Mouse (Mus musculus) liver, embryonic 13.5 days (tissue): ENCODE measurements around the gene Med4. TPM values are rescaled to one million over a fixed set of nuclear protein-coding genes. Genes with fewer than 3 reads are reported as not detected.

Source experiments
- ATAC-seq: fragments of 200-750 bp; cut with Nextera tagmentation; 2 replicates; pipeline ENCODE4 v1.8.0; 2017; ENCODE audit warnings: low read depth, mild to moderate bottlenecking, moderate number of reproducible peaks, moderate library complexity
- DNase-seq: peaks from one replicate; pipeline ENCODE4 v3.0.0; 2022
- H3K27ac ChIP-seq: fragments of 300-500 bp; sonication (generic); 2 replicates; pipeline ENCODE4 v1.5.1; 2015; ENCODE audit warnings: moderate library complexity, mild to moderate bottlenecking, inconsistent platforms
- H3K27me3 ChIP-seq: fragments of 300-500 bp; sonication (generic); 2 replicates; pipeline ENCODE4 v1.6.1; 2015; ENCODE audit warnings: mild to moderate bottlenecking, inconsistent platforms
- H3K36me3 ChIP-seq: fragments of 300-500 bp; sonication (generic); 2 replicates; pipeline ENCODE4 v1.6.1; 2015; ENCODE audit warnings: mild to moderate bottlenecking, inconsistent platforms
- H3K4me1 ChIP-seq: fragments of 300-500 bp; sonication (generic); replicated peaks from 2 replicates; pipeline ENCODE4 v1.6.1; 2015; ENCODE audit warnings: inconsistent platforms
- H3K4me2 ChIP-seq: fragments of 300-500 bp; sonication (generic); 2 replicates; pipeline ENCODE4 v1.6.1; 2015; ENCODE audit warnings: inconsistent platforms, mild to moderate bottlenecking, moderate library complexity
- H3K4me3 ChIP-seq: fragments of 300-500 bp; sonication (generic); replicated peaks from 2 replicates; pipeline ENCODE4 v1.5.1; 2015; ENCODE audit warnings: mild to moderate bottlenecking, inconsistent platforms
- H3K9ac ChIP-seq: fragments of 300-500 bp; sonication (generic); 2 replicates; pipeline ENCODE4 v1.6.1; 2015; ENCODE audit warnings: mild to moderate bottlenecking, inconsistent platforms
- H3K9me3 ChIP-seq: fragments of 300-500 bp; sonication (generic); replicated peaks from 2 replicates; pipeline ENCODE4 v1.6.1; 2016; ENCODE audit warnings: inconsistent platforms
- WGBS: fragments of 180-500 bp; shearing (Covaris S2); methylation state at CpG from one replicate; pipeline ENCODE4 v1.1.7; 2015; ENCODE audit not compliant: insufficient replicate concordance; 5-methylcytosine and 5-hydroxymethylcytosine counted together
- polyA plus RNA-seq: library from polyadenylated mRNA; unstranded; fragments of >200 nt; fragmentation: Nextera tagmentation; extraction: Ambion mirVana; gene quantifications from 2 replicates; pipeline ENCODE4 v1.2.1, GENCODE M21; 2015

Med4 gene
- polyA plus RNA-seq, 1 experiment from 2014 or later = 38.8 TPM

DNA sequence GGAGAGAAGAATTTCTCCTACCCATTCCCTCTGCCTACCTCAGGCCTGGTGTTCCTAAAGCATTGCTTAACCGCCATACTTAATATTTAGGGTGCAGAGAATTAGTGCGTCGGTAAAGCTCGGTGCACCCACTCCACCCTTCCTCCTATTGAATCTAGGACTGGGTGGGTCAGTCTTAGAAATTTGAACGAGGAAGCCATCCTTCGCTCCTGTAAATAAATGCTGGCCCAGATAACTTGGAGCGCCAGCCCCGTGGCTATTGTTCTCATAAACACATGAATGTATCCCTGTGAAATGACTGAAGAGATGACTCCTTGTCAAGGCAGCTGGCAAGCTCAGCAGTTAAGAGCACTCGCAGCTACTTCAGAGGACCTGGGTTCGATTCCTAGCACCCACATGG, 32.7 kb upstream of the Med4 start:
- Histone ChIP-seq H3K4me3 (no peak overlapping the region), H3K27me3 (no peaks in the 10 kb centered on the region), H3K27ac (no peak overlapping the region), H3K4me1 (peaks cover 11% of the 10 kb centered on the region; the same call in 1 of the 2 replicates), H3K36me3 (no peaks in the 10 kb centered on the region), H3K9me3 (no peaks in the 10 kb centered on the region), H3K9ac (no peak overlapping the region), H3K4me2 (no peak overlapping the region)
- WGBS = 83% methylated on average over 10 of the region's 10 CpGs
- ATAC-seq (no peak), DNase-seq (no peak)

- H3K4me1 ChIP-seq = peaks cover 11% of the 10 kb centered on the region; the same call in 1 of the 2 replicates
- no peaks in the 10 kb centered on the region for H3K9me3 ChIP-seq
- no peak overlapping the region for H3K4me2 ChIP-seq
- no peak for DNase-seq
- no peak for ATAC-seq
- H3K27ac ChIP-seq = no peak overlapping the region
- no peaks in the 10 kb centered on the region for H3K27me3 ChIP-seq
- H3K9ac ChIP-seq = no peak overlapping the region
- WGBS = 57% methylated on average over 3 of the region's 3 CpGs
- H3K36me3 ChIP-seq = no peaks in the 10 kb centered on the region
- no peak overlapping the region for H3K4me3 ChIP-seq
Measured at GRCm38 (mm10) chr14:73478321-73478720, 31.5 kb upstream of the Med4 start.

- DNase-seq = no peak
- Histone ChIP-seq H3K9me3 (no peaks in the 10 kb centered on the region), H3K4me3 (no peak overlapping the region), H3K27ac (no peak overlapping the region), H3K9ac (no peak overlapping the region), H3K36me3 (no peaks in the 10 kb centered on the region), H3K4me2 (no peak overlapping the region), H3K27me3 (no peaks in the 10 kb centered on the region), H3K4me1 (0 out of 2 replicates have a peak, but pooled peaks cover 4% of the 10 kb centered on the region)
- WGBS = 62% methylated on average over 1 of the region's 1 CpGs
- no peak for ATAC-seq
Measured at GRCm38 (mm10) chr14:73479771-73480170, 30.1 kb upstream of the Med4 start.

DNA sequence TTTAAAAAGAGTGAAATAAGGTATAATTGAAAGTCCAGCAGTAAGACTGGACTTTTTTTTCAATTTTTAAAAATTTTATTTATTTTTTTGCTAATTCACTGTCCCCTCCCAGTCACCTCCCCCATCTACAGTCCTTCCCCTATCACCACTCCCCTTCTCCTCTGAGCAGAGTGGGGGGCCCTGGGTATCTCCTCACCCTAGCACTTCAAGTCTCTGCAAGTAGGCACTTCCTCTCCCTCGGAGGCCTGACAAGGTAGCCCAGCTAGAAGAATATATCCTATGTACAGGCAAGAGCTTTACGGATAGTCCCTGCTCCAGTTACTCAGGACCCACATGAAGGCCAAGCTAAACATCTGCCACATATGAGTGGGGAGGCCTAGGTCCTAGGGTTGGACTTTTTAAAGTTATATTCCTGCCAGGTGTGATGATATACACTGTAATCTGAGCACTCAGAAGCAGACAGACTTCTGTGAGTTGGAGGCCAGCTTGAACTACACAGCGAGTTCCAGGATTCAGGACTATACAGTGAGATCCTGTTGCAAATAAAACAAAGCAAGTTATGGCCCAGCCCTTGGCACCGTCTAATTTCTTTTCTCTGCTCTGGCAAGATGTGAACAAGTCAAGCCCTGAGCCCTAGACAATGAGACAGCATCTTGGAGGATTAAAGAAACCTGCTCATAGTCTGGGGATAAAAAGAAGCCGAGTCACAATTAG, 26.2 kb upstream of the Med4 start:
- DNase-seq = no peak
- no peak for ATAC-seq

GRCm38 (mm10) chr14:73484366-73485110, 25.3 kb upstream of the Med4 start:
- Histone ChIP-seq H3K4me2 (no peak overlapping the region), H3K9ac (no peak overlapping the region), H3K27me3 (no peaks in the 10 kb centered on the region), H3K9me3 (no peaks in the 10 kb centered on the region), H3K36me3 (no peaks in the 10 kb centered on the region), H3K4me1 (no peaks in the 10 kb centered on the region), H3K4me3 (no peak overlapping the region), H3K27ac (no peak overlapping the region)
- 68% methylated on average over 3 of the region's 3 CpGs for WGBS
- no peak for DNase-seq
- no peak for ATAC-seq

More for the DNA sequence above, 26.2 kb upstream of the Med4 start:
- WGBS = 58% methylated on average over 5 of the region's 5 CpGs
- Histone ChIP-seq H3K4me1 (no peaks in the 10 kb centered on the region), H3K9ac (no peak overlapping the region), H3K36me3 (no peaks in the 10 kb centered on the region), H3K9me3 (no peaks in the 10 kb centered on the region), H3K4me3 (no peak overlapping the region), H3K27ac (no peak overlapping the region), H3K4me2 (no peak overlapping the region), H3K27me3 (no peaks in the 10 kb centered on the region)

- Histone ChIP-seq H3K36me3 (no peaks in the 10 kb centered on the region), H3K4me3 (no peak overlapping the region), H3K9ac (no peak overlapping the region), H3K4me2 (no peak overlapping the region), H3K27me3 (no peaks in the 10 kb centered on the region), H3K27ac (no peak overlapping the region), H3K9me3 (no peaks in the 10 kb centered on the region), H3K4me1 (no peaks in the 10 kb centered on the region)
- no peak for DNase-seq
- 54% methylated on average over 5 of the region's 5 CpGs for whole genome bisulfite sequencing
- ATAC-seq = no peak
Measured at GRCm38 (mm10) chr14:73486641-73487040, 23.2 kb upstream of the Med4 start.

GRCm38 (mm10) chr14:73493356-73493755, 16.5 kb upstream of the Med4 start:
- Histone ChIP-seq H3K9me3 (no peaks in the 10 kb centered on the region), H3K4me2 (no peak overlapping the region), H3K4me3 (no peak overlapping the region), H3K9ac (no peak overlapping the region), H3K4me1 (peaks cover 5% of the 10 kb centered on the region; the same call in 1 of the 2 replicates), H3K27ac (no peak overlapping the region), H3K27me3 (no peaks in the 10 kb centered on the region), H3K36me3 (no peaks in the 10 kb centered on the region)
- ATAC-seq (no peak), DNase-seq (no peak)
- WGBS = 80% methylated on average over 6 of the region's 6 CpGs

DNA sequence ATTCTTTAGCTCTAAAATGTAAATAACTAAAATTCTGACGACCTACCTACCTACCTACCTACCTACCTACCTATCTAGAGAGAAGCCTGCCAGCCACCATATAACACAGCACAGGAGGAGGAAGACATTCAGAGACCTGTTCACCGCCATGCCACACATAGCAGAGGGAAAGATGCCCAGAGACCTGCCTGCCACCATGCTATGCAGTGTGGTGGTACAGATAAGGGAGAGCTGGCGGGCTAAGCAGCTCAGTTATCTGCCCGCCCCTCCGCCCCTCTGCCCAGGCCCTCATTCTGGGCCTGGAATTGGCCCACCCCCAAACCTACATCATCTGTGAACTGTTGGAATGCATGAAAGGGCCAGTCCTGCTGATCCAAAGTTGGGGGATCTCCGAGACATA, 15.7 kb upstream of the Med4 start:
- no peak for DNase-seq
- Histone ChIP-seq H3K27ac (no peak overlapping the region), H3K4me3 (no peak overlapping the region), H3K9ac (no peak overlapping the region), H3K9me3 (no peaks in the 10 kb centered on the region), H3K36me3 (no peaks in the 10 kb centered on the region), H3K27me3 (no peaks in the 10 kb centered on the region), H3K4me2 (no peak overlapping the region), H3K4me1 (peaks cover 5% of the 10 kb centered on the region; the same call in 1 of the 2 replicates)
- ATAC-seq = peak; percentile 59
- 32% methylated on average over 6 of the region's 6 CpGs for WGBS

DNA sequence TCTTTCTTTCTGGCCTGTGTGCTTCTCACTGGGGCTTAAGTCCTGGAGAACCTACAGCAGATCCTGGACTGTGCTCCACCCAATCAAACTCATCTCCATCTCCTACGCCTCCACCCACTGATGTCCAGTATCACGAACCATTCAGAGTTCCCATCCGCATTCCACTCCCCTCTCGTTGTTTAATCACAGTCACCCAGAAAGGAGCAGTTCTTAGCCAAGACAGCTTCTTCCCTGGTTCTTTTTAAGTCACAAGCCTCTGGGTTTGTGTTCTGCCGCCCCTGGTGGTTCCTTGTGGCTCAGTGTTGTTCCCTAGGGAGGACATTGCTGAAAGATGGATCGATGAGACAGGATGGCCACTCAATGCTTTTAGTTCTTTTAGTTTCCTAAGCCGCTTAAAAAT, 14.1 kb upstream of the Med4 start:
- WGBS = 65% methylated on average over 7 of the region's 7 CpGs
- no peaks in the 10 kb centered on the region for H3K27me3 ChIP-seq
- no peak overlapping the region for H3K4me3 ChIP-seq
- no peak for DNase-seq
- no peak overlapping the region for H3K27ac ChIP-seq
- no peak for ATAC-seq
- H3K9me3 ChIP-seq = no peaks in the 10 kb centered on the region
- H3K4me2 ChIP-seq = no peak overlapping the region
- no peak overlapping the region for H3K9ac ChIP-seq
- peaks cover 5% of the 10 kb centered on the region; the same call in 1 of the 2 replicates for H3K4me1 ChIP-seq
- H3K36me3 ChIP-seq = no peaks in the 10 kb centered on the region

DNA sequence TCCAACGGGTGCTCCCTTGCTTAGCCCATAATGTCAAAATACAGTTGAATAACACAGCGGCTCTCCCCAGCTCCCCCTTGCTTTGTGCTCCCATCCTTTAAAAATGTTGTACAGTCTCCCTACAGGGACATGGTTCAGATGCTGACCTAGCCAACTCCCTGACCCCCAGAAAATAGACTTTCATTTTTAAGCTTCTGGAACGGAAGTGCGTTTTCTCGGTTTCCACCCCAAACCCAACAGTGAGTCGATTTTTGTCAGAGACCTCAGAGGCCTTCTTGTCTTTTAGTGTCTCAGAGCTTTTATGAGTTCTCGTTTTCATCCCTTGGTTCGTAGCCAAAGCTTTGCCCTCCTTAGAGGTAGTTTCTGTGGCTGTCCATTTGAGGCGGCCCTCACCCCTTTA, 8.5 kb upstream of the Med4 start:
- Histone ChIP-seq H3K27ac (no peak overlapping the region), H3K4me3 (no peak overlapping the region), H3K4me2 (no peak overlapping the region), H3K4me1 (peaks cover 5% of the 10 kb centered on the region; the same call in 1 of the 2 replicates), H3K9me3 (no peaks in the 10 kb centered on the region), H3K9ac (no peak overlapping the region), H3K27me3 (no peaks in the 10 kb centered on the region), H3K36me3 (no peaks in the 10 kb centered on the region)
- 73% methylated on average over 9 of the region's 9 CpGs for WGBS
- ATAC-seq (no peak), DNase-seq (no peak)

DNA sequence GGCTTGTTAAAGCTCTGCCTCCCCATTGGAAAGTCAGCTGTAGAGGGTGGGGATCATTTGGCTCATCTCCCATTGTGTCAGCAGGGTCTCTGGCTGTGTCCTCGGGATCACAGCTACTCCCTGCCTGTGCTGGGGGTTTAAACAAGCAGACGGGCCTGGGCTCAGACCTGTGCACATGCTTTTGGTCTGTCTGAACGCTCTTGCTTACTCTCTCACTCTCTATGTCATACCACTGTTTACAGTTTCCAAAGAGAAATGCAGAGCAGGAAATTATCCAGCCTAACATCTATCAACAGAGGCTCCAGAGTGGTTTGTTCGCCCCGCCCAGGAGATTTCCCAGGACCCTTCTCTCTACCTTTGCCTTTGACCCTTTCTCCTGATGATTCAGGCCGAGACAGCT, 8.1 kb upstream of the Med4 start:
- Histone ChIP-seq H3K9me3 (no peaks in the 10 kb centered on the region), H3K36me3 (no peaks in the 10 kb centered on the region), H3K9ac (no peak overlapping the region), H3K27ac (no peak overlapping the region), H3K4me2 (no peak overlapping the region), H3K4me1 (peaks cover 7% of the 10 kb centered on the region; the same call in 1 of the 2 replicates), H3K4me3 (no peak overlapping the region), H3K27me3 (no peaks in the 10 kb centered on the region)
- DNase-seq (no peak), ATAC-seq (no peak)
- 59% methylated on average over 6 of the region's 6 CpGs for WGBS
